Mouse (Mus musculus) lung, postnatal 0 days (tissue): ENCODE measurements at regions not wholly inside any gene's neighbourhood (a gene's known extent, or its start where the extent isn't known, plus 50 kb on each side); places are given as distances from the start of the nearest gene placed in this dataset.

Experiments used
- ATAC-seq: fragments of 200-750 bp; cut with Nextera tagmentation; 2 replicates; pipeline ENCODE4 v1.8.0; 2017; ENCODE audit warnings: moderate library complexity
- DNase-seq: peaks from one replicate; pipeline ENCODE4 v3.0.0-alpha.2; 2016; ENCODE audit warnings: low spot score
- H3K27ac ChIP-seq: fragments of 300-500 bp; sonication (generic); 2 replicates; pipeline ENCODE4 v1.5.1; 2014; ENCODE audit warnings: antibody characterized with exemption, mild to moderate bottlenecking, low read length, mixed read lengths
- H3K27me3 ChIP-seq: fragments of 300-500 bp; sonication (generic); replicated peaks from 2 replicates; pipeline ENCODE4 v1.6.1; 2014; ENCODE audit warnings: low read length, mixed read lengths; ENCODE audit not compliant: insufficient read depth
- H3K36me3 ChIP-seq: fragments of 300-500 bp; sonication (generic); 2 replicates; pipeline ENCODE4 v1.6.1; 2014; ENCODE audit warnings: low read length, mixed read lengths; ENCODE audit not compliant: insufficient read depth
- H3K4me1 ChIP-seq: fragments of 300-500 bp; sonication (generic); 2 replicates; pipeline ENCODE4 v1.6.1; 2014; ENCODE audit warnings: antibody characterized with exemption, low read depth, low read length, mixed read lengths; ENCODE audit not compliant: insufficient read depth
- H3K4me2 ChIP-seq: fragments of 300-500 bp; sonication (generic); replicated peaks from 2 replicates; pipeline ENCODE4 v1.6.1; 2014; ENCODE audit warnings: low read depth, mild to moderate bottlenecking, low read length, moderate library complexity, mixed read lengths
- H3K4me3 ChIP-seq: fragments of 300-500 bp; sonication (generic); 2 replicates; pipeline ENCODE4 v1.5.1; 2014; ENCODE audit warnings: low read depth, low read length
- H3K9ac ChIP-seq: fragments of 300-500 bp; sonication (generic); replicated peaks from 2 replicates; pipeline ENCODE4 v1.6.1; 2014; ENCODE audit warnings: low read depth, mild to moderate bottlenecking
- H3K9me3 ChIP-seq: fragments of 300-500 bp; sonication (generic); 2 replicates; pipeline ENCODE4 v1.6.1; 2016; ENCODE audit warnings: low read length, mixed read lengths
- CTCF ChIP-seq: IDR thresholded peaks from 2 replicates; pipeline ENCODE4 v1.5.1; 2016; ENCODE audit warnings: antibody characterized with exemption, mild to moderate bottlenecking
- EP300 ChIP-seq: IDR thresholded peaks from 2 replicates; pipeline ENCODE4 v1.6.1; 2016; ENCODE audit warnings: antibody characterized with exemption, mild to moderate bottlenecking, control low read depth
- WGBS: fragments of 180-500 bp; shearing (Covaris S2); extraction: QIAGEN DNeasy Blood & Tissue Kit; methylation state at CpG from one replicate; pipeline ENCODE4 v1.1.7; 2014; 5-methylcytosine and 5-hydroxymethylcytosine counted together

- Histone ChIP-seq H3K36me3 (no peaks in the 10 kb centered on the region), H3K9ac (no peak overlapping the region), H3K9me3 (no peaks in the 10 kb centered on the region), H3K27ac (no peak overlapping the region), H3K4me3 (no peak overlapping the region), H3K4me1 (no peaks in the 10 kb centered on the region), H3K4me2 (no peak overlapping the region), H3K27me3 (no peaks in the 10 kb centered on the region)
- ATAC-seq (no peak), DNase-seq (no peak)
- TF ChIP-seq CTCF, result no peak
- no peak for TF ChIP-seq EP300
- WGBS, result 70% methylated on average over 10 of the region's 10 CpGs
These were observed 80.4 kb upstream of the Ttc34 start for GRCm38 (mm10) chr4:154756740-154757446.

GRCm38 (mm10) chr4:154759881-154760280 lies 77.4 kb upstream of the Ttc34 start:
- WGBS, result 56% methylated on average over 1 of the region's 1 CpGs
- Histone ChIP-seq H3K9me3 (no peaks in the 10 kb centered on the region), H3K9ac (no peak overlapping the region), H3K4me2 (no peak overlapping the region), H3K4me3 (no peak overlapping the region), H3K27ac (no peak overlapping the region), H3K27me3 (no peaks in the 10 kb centered on the region), H3K36me3 (no peaks in the 10 kb centered on the region), H3K4me1 (no peaks in the 10 kb centered on the region)
- TF ChIP-seq EP300 (no peak), CTCF (no peak)
- ATAC-seq (no peak), DNase-seq (no peak)

GRCm38 (mm10) chr4:154764238-154764637 lies 73.0 kb upstream of the Ttc34 start:
- TF ChIP-seq EP300 (no peak), CTCF (no peak)
- no peak overlapping the region for H3K9ac ChIP-seq
- H3K4me2 ChIP-seq, result no peak overlapping the region
- H3K4me3 ChIP-seq, result no peak overlapping the region
- ATAC-seq, result no peak
- 46% methylated on average over 6 of the region's 6 CpGs for WGBS
- H3K36me3 ChIP-seq, result no peaks in the 10 kb centered on the region
- H3K27ac ChIP-seq, result no peak overlapping the region
- no peak for DNase-seq
- no peaks in the 10 kb centered on the region for H3K4me1 ChIP-seq
- no peaks in the 10 kb centered on the region for H3K27me3 ChIP-seq
- no peaks in the 10 kb centered on the region for H3K9me3 ChIP-seq

GRCm38 (mm10) chr4:154766158-154766557 lies 71.1 kb upstream of the Ttc34 start:
- ATAC-seq (no peak), DNase-seq (no peak)
- H3K9ac ChIP-seq, result no peak overlapping the region
- no peaks in the 10 kb centered on the region for H3K4me1 ChIP-seq
- 36% methylated on average over 2 of the region's 2 CpGs for WGBS
- no peak overlapping the region for H3K27ac ChIP-seq
- no peak overlapping the region for H3K4me2 ChIP-seq
- H3K27me3 ChIP-seq, result no peaks in the 10 kb centered on the region
- H3K4me3 ChIP-seq, result no peak overlapping the region
- TF ChIP-seq CTCF (peak; percentile 47), EP300 (no peak)
- H3K9me3 ChIP-seq, result no peaks in the 10 kb centered on the region
- H3K36me3 ChIP-seq, result no peaks in the 10 kb centered on the region

DNA sequence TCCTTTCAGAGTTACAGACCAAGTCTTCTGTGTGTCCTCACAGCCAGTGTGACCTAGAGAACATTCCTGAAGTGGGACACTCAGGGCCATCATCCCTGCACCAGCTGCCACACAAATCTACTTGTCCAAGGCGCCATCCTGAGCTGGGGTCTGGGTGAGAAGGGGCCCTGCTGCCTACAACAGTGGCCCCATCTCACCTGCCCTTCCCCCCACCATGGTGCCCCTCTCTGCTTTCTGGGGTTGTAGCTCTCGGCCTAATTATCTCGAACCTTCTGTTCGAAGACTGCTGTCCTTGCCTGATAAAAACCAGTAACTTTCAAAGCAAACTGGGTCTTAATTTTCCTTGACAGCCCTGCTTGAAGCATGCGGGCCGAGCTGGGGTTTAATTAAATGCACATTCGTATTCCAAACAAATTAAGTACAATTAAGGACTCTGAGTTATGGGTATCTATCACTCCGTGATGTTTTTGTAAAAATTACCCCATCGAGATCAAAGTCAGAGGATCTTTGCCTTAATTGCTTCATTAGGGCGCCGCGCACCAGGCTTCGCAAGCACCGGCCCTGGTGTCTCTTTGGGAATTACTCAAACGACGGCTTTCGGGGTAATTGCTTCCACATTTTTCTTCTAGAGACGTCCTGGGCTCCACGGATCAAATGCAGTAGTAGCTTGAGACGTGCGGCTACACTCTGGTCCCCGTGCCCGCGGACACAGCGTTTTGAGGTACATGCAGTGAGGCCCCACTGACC lies 65.8 kb upstream of the Ttc34 start:
- Histone ChIP-seq H3K4me1 (no peaks in the 10 kb centered on the region), H3K9me3 (no peaks in the 10 kb centered on the region), H3K9ac (no peak overlapping the region), H3K27me3 (no peaks in the 10 kb centered on the region), H3K27ac (no peak overlapping the region), H3K4me2 (no peak overlapping the region), H3K36me3 (no peaks in the 10 kb centered on the region), H3K4me3 (no peak overlapping the region)
- WGBS, result 70% methylated on average over 25 of the region's 25 CpGs
- TF ChIP-seq EP300, result no peak
- TF ChIP-seq CTCF, result no peak
- no peak for DNase-seq
- ATAC-seq, result no peak

DNA sequence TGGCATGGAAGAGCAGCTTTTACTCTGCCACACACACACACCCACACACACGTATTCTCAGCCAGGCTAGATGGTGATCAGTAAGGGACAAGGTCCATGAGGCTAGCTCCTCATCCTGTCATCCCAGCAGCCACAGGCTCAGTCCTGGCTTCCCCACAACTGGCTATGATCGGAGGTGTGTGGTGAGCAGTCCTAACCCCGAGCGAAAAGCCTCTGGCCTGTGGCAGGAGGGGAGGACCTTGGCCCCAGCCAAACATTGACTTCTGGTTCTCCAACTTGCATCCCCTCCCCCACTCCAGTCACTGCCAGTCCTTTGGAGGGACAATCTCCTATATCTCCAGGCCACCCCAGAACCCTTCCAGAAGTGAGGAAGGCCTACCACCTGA lies 65.2 kb upstream of the Ttc34 start:
- DNase-seq, result no peak
- no peaks in the 10 kb centered on the region for H3K9me3 ChIP-seq
- no peak overlapping the region for H3K27ac ChIP-seq
- no peak overlapping the region for H3K9ac ChIP-seq
- WGBS, result 56% methylated on average over 4 of the region's 4 CpGs
- H3K4me1 ChIP-seq, result no peaks in the 10 kb centered on the region
- H3K4me3 ChIP-seq, result no peak overlapping the region
- TF ChIP-seq CTCF, result no peak
- no peak for TF ChIP-seq EP300
- H3K36me3 ChIP-seq, result no peaks in the 10 kb centered on the region
- no peak for ATAC-seq
- H3K4me2 ChIP-seq, result no peak overlapping the region
- H3K27me3 ChIP-seq, result no peaks in the 10 kb centered on the region
